Mouse (Mus musculus) lung, adult 2 months (tissue): ENCODE measurements around the gene Elobl.

Experiments used
- CTCF ChIP-seq: fragments of 200-500 bp; IDR thresholded peaks from 2 replicates; pipeline ENCODE4 v1.5.1; 2011; ENCODE audit warnings: mild to moderate bottlenecking, low read length, control low read depth; ENCODE audit not compliant: insufficient read depth
- POLR2A ChIP-seq: fragments of 200-500 bp; IDR thresholded peaks from 2 replicates; pipeline ENCODE4 v1.6.1; 2011; ENCODE audit warnings: low read depth, mild to moderate bottlenecking, control low read depth, low read length, borderline replicate concordance; ENCODE audit errors: extremely low read depth

DNA sequence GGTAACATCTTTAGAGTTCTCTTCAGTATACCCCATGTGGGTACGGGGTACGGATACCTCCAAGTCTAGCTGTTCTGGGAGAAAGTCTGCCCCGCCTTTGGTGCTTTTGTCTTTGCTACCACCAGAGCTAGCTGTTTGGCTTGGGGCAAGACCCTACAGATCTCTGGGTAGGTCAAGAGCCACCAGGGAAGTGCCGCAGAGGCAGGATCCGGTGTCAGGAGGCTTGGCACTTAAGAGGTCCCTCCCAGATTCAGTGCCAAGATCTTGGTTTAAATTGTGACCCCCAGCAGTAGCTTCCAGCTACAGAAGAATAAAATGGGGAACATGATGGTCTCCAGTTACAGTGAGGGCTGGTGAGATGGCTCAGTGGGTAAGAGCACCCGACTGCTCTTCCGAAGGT is 34.8 kb upstream of the Elobl start:
- TF ChIP-seq CTCF (no peak), POLR2A (no peak)
